Mouse (Mus musculus) embryo, embryonic 10.5 days (tissue): ENCODE results near the gene Vtn.

Experiments
- DNase-seq: peaks from one replicate; pipeline ENCODE4 v3.0.0-alpha.2; 2015; ENCODE audit warnings: low spot score

Vtn gene

GRCm38 (mm10) chr11:78499004-78499403, at the start of gene Vtn:
Vtn (plus strand) TSS chr11:78499091.
- peak; percentile 30 for DNase-seq

DNA sequence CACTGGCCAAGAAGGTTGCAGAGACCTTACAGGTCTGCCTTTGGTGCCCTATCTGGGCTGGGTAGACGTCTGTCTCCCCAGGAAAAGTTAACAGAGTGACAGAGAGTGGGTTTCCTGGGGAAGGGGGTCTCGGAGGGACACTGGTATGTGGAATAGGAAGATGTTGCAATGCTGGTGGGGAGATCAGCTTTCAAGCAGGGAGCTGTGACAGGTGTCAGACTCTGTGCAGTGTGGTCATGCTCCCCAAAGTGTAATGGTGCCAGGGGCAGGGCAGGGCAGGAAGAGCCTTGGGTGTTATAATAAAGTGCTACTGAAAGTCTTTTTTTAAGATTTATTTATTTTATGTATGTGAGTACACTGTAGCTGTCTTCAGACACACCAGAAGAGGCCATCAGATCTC, 48.6 kb upstream of the Vtn start:
- DNase-seq, result no peak

DNA sequence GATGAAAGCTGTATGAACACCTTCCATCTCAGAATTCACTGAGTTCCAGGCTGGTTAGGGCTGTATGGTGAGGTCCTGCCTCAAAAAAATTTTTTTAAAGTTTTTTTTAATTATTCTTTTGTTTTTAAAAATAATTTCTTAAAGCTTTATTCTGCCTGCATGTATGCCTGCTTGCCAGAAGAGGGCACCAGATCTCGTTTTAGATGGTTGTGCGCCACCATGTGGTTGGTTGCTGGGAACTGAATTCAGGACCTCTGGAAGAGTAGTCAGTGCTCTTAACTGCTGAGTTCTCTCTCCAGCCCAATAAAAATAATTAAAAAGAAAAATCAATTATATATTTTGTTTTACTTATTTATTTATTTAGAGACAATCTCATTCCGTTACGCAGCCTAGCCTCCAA, 45.2 kb upstream of the Vtn start:
- DNase-seq, result peak; percentile 78

- no peak for DNase-seq
Measured at GRCm38 (mm10) chr11:78454276-78454675, 44.6 kb upstream of the Vtn start.

DNA sequence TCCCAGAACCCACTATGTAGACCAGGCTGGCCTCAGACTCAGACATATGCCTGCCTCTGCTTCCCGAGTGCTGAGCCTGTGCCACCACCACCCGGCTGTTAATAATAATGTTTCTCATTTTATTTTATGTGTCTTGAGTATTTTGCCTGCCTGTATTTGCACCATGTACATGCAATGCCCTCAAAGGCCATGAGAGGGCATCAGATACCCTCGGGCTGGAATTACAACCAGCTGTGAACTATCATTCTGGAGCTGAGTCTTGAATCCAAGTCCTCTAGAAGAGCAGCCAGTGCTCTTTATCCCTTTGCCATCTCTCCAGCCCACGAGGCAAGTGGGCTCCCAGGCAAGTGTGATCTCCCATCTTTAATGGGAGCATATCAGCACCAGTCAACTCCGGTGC, 43.6 kb upstream of the Vtn start:
- DNase-seq, result peak; percentile 70

- no peak for DNase-seq
Measured at GRCm38 (mm10) chr11:78458740-78459139, 40.2 kb upstream of the Vtn start.

DNA sequence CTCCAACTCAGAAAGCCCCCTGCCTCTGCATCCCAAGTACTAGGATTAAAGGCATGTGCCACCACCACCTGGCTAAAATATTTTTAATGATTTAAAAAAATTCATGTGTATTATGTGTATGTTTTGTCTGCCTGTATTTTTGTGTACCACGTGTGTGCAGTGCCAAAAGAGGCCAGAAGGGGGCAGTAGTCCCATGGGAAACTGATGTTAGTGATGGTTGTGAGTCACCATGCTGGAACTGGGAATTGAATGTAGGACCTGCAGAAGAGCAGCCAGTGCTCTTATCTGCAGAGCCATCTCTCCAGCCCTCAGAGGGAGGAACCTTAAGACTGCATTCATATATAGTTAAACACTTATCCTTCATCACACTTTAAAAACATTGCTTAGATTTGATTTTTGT, 37.0 kb upstream of the Vtn start:
- no peak for DNase-seq

DNA sequence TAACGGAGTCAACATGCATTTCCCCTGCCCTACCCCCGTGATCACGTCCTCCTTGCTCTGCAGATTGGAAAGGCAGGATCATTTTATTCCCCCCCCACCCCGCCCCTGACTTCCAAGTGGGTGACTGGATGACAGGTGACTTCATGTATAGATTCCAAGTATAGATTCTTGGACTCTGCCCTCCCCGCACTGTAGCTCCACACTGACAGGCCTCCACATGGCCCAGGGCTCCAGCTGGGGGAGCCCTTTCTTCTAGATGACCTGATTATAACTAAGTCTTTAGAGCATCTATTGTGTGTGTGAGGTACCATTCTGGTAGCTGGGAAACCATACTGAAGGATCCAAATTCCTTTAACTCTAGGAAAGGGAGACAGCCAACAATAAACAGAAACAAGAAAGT, 36.2 kb upstream of the Vtn start:
- no peak for DNase-seq

DNA sequence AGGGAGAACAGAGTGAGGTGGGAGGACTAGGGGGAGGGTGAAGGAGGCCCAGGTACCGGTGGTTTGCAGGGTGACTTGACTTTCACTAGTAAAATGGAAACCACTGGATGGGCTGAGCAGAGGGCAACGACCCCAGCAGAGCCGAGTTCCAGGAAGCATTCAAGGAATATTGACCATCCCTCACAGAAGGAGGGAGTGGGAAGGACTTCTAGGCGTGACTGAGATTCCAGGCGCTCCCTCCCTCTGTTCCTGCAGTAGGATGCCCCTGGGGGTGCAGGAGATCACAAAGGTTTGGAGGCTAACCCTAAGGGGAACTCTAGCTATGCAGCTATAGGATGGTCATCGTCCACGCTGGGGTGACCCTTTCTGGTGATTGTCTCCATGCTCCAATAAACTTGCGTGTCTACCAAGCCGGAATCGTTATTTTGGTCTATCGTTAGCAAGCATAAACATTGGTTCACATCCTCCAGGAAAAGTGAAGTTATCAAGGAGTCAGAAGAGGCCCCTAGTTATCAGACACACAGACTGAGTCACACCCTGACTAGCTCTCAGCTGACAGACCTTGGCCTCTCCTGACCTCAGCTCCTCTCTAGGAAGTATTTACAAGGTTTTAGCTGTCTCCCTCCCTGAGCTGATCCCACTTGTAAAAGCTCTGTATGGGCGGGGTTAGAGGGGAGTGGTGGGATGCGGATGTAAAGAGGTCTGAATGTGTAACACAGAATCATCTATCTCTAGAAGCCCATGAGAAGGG, 35.4 kb upstream of the Vtn start:
- DNase-seq, result no peak

DNA sequence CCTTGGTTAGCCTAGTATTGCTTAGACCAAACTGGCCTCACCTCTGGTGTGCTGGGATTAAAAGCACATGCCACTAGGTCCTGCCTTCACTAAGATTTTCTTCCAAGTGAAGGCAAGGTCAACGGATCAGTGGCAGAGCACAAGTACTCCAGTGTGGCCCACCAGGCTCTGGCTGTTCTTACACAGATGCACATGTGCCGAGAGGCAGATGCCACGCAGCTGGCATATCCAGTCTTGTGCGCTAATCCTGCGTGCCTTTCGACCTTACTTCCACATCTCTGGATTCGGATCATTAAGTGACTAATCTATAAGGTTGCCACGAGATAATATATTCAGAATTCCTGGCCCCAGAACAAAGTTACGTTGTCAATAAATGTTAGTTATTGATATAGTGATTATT, 33.8 kb upstream of the Vtn start:
- peak; percentile 30 for DNase-seq

DNA sequence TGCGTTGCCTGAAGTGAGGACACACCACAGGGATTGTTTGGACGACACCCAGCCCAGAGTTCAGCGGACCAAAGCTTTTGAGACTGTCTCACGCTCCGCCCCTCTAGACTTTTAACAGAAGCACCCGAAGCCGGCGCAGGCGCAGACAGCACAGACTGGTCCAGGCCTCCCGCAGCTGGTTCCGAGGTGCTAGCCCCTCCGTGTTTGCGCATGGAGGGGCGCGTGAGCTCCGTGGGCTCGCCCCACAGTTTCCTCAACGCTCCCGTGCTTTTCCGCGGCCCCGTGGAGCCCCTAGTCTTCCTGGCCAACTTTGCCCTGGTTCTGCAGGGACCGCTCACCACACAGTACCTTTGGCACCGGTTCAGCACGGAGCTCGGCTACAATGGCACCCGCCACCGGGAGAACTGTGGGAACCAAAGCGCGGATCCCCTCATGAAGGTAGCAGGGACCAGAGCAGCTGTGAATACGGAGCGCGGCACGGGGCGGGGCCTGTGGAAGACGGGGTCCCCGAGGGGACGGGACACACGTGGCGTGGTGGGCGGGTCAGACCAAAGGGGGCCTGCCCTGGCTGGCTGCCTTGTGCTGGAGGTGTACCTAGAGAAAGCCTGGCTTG, 33.2 kb upstream of the Vtn start, which contains the start of gene Slc46a1:
Slc46a1 (plus strand) TSS at position 130 of the 613 bp plus-strand sequence.
- peak; percentile 92 for DNase-seq

DNA sequence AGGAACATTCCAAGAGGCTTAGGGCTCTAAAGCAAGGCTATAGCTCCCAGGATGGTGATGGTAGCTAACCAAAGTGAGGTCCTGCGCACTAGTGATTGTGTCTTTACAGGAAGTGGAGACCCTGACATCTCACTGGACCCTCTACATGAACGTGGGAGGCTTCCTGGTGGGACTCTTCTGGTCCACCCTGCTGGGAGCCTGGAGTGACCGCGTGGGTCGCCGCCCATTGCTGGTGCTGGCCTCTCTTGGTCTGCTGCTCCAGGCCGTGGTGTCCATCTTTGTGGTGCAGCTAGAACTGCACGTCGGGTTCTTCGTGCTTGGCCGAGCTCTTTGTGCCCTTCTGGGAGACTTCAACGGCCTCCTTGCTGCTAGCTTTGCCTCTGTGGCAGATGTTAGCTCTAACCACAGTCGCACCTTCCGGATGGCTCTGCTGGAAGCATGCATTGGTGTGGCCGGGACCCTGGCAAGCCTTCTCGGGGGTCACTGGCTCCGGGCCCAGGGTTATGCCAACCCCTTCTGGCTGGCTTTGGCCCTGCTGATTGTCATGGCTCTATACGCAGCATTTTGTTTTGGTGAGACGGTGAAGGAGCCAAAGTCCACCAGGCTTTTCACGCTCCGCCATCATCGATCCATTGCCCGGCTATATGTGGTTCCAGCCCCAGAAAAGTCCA, 32.5 kb upstream of the Vtn start:
- DNase-seq, result no peak

- DNase-seq, result no peak
Measured at GRCm38 (mm10) chr11:78467515-78467914, 31.4 kb upstream of the Vtn start.

DNA sequence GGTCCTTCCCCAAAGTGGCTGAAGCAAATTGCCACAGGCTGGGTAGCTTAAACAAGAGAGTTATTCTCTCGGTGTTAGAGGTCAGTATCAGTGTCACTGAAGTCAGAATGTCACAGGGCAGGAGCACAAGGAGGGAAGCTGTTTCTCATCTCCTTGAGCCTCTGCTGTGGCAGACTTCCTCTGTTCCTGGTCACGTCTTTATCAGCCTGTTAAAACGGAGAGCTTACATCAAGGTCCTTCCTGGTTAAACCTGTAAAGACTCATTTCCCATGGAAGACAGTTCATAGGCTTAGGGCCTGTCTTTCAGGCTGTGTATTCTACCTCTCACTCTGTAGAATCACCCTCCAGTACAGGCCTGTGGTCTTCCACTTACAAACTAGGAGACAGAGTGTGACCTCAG, 31.0 kb upstream of the Vtn start:
- DNase-seq, result no peak

DNA sequence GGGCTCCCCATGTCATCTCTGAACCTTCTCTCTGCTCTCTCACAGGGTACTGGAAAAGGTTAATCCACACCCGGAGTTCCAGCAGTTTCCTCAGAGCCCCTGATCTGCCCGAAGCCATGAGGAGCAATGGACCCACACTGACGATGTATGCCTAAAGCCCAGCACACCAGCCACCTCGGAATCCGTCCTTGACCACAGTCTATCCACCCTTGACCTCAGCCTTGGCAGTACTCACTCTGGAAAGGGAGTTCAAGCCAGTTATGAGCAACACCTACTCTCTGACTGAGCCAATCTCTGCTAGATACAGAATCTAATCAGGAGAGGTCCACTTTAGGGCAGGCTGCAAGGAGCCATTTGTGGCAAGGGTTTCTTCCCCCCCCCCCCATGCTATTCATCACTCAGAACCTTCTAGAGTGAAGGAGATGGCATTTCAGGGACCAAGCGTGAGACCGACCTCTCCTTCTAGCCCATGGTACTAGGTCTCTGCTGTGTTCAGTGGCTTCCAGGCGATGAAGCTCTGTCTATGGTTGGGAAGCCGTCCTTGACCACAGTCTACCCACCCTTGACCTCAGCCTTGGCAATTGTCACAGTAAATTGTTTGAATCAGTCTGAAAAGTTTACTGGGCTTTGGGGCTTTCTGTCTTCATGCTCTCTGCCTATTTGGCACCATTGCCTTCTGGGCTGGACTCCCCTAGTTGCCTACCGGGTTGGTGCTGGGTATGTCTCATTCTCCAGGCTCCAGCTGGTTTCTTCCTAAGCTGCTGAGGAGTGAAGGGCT, 27.4 kb upstream of the Vtn start:
- DNase-seq, result no peak

GRCm38 (mm10) chr11:78475289-78475688, 23.6 kb upstream of the Vtn start:
- DNase-seq, result no peak

- DNase-seq, result no peak
Measured at GRCm38 (mm10) chr11:78483639-78484038, 15.3 kb upstream of the Vtn start.

DNA sequence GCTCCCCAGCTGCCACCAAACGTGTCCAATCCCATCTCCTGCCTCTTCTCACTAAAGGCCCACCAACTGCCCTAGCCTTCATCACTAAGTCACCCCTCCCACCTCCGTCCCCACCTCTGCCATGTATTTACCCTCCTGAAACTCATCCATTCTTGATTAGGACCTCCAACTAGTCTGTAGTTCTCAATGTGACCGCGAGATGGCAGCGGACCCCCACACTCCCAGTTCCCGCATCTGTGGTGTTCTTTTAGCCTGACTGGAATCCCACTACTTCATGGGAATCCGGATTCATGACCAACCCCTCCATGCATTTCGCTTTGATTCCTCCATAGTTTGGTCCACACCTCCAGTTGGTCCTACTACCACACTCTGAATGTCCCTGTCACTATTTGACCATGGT, 10.7 kb upstream of the Vtn start:
- DNase-seq, result peak; percentile 87

- peak; percentile 79 for DNase-seq
Measured at GRCm38 (mm10) chr11:78490781-78491241, 8.1 kb upstream of the Vtn start.

DNA sequence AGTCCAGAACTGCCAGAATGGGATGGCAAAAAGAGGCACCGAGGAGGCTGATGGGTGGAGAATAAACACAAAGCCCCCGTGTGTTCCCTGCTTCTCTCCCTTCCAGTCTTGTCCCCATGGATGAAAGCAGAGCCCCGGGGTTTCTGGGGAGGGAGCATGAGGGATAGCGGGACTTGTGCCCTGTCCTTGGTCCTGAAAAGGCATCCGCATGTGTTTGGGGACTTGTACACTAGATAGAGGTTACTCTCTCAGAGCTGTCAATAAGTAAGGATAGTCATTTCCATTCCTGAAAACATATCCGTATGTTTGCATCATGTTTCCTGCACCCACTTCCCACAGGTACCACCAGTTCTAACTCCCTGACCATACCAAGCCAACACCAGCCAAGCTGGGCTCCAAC, 3.0 kb upstream of the Vtn start:
- DNase-seq, result peak; percentile 78

GRCm38 (mm10) chr11:78497071-78497541, 1.8 kb upstream of the Vtn start:
- DNase-seq, result no peak
